Mouse (Mus musculus) bone marrow macrophage, adult 2 months (primary cell): ENCODE measurements at regions not wholly inside any gene's neighbourhood (a gene's known extent, or its start where the extent isn't known, plus 50 kb on each side); places are given as distances from the start of the nearest gene placed in this dataset.

Experiments used
- CTCF ChIP-seq: IDR thresholded peaks from 2 replicates; pipeline ENCODE4 v1.5.1; 2012; ENCODE audit warnings: low read depth, mild to moderate bottlenecking, low read length, moderate library complexity
- POLR2A ChIP-seq: IDR thresholded peaks from 2 replicates; pipeline ENCODE4 v1.6.1; 2012; ENCODE audit warnings: mild to moderate bottlenecking, low read depth, low read length, borderline replicate concordance

DNA sequence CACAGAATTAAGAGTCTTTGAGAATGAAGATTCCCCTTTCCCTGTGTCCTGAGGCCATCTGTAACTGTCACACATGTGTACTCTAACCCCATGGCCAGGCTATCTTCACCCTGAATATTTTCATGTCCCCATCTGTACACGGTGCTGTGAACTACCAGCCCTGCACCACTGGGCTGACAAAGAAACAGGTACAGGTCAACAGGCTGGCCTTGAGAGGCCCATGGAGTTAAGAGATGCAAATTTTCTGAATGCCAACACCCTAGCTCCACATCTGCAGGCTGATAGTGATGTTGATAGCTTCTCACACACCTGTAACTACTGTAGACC, 159.8 kb upstream of the Nsun2 start:
- no peak for TF ChIP-seq POLR2A
- TF ChIP-seq CTCF: no peak
